Mouse (Mus musculus) ovary, postnatal 36 days (tissue): ENCODE data around the gene Tfrc.

Experiments used
- DNase-seq: peaks from one replicate; pipeline ENCODE4 v3.0.0; 2022; ENCODE audit warnings: low spot score, mixed read lengths

The Tfrc gene

GRCm38 (mm10) chr16:32608712-32609400, at the start of gene Tfrc:
Gene Tfrc, plus strand, starts transcription at chr16:32608920.
- peak; percentile 96 for DNase-seq

GRCm38 (mm10) chr16:32559493-32559892, 49.2 kb upstream of the Tfrc start:
- DNase-seq: no peak

GRCm38 (mm10) chr16:32563056-32563793, 45.5 kb upstream of the Tfrc start:
- DNase-seq: no peak

- DNase-seq: no peak
Measured at GRCm38 (mm10) chr16:32567282-32567681, 41.4 kb upstream of the Tfrc start.

GRCm38 (mm10) chr16:32568401-32568800, 40.3 kb upstream of the Tfrc start:
- no peak for DNase-seq

- DNase-seq: no peak
Measured at GRCm38 (mm10) chr16:32570042-32570441, 38.7 kb upstream of the Tfrc start.

GRCm38 (mm10) chr16:32572528-32572927, 36.2 kb upstream of the Tfrc start:
- no peak for DNase-seq

- no peak for DNase-seq
Measured at GRCm38 (mm10) chr16:32586482-32586881, 22.2 kb upstream of the Tfrc start.

GRCm38 (mm10) chr16:32588568-32588967, 20.2 kb upstream of the Tfrc start:
- DNase-seq: no peak

- DNase-seq: no peak
Measured at GRCm38 (mm10) chr16:32591521-32591920, 17.2 kb upstream of the Tfrc start.

- no peak for DNase-seq
Measured at GRCm38 (mm10) chr16:32593283-32593805, 15.4 kb upstream of the Tfrc start.

GRCm38 (mm10) chr16:32593916-32594315, 14.8 kb upstream of the Tfrc start:
- DNase-seq: no peak

- DNase-seq: no peak
Measured at GRCm38 (mm10) chr16:32594701-32595100, 14.0 kb upstream of the Tfrc start.

- DNase-seq: no peak
Measured at GRCm38 (mm10) chr16:32595142-32595855, 13.4 kb upstream of the Tfrc start.

GRCm38 (mm10) chr16:32597909-32598381, 10.8 kb upstream of the Tfrc start:
- DNase-seq: no peak

GRCm38 (mm10) chr16:32599151-32599550, 9.6 kb upstream of the Tfrc start:
- DNase-seq: no peak

- DNase-seq: no peak
Measured at GRCm38 (mm10) chr16:32602193-32602685, 6.5 kb upstream of the Tfrc start.

GRCm38 (mm10) chr16:32607562-32608343, 967 bp upstream of the Tfrc start:
- no peak for DNase-seq

GRCm38 (mm10) chr16:32608344-32608711, 392 bp upstream of the Tfrc start:
- no peak for DNase-seq

GRCm38 (mm10) chr16:32609401-32609779, 670 bp downstream of the Tfrc start:
- DNase-seq: no peak

GRCm38 (mm10) chr16:32610460-32611255, 1.9 kb downstream of the Tfrc start:
- no peak for DNase-seq
